Mouse (Mus musculus) heart, postnatal 0 days (tissue): Measurements from ENCODE around the gene Zfyve9.

Experiments used
- CTCF ChIP-seq: IDR thresholded peaks from 2 replicates; pipeline ENCODE4 v1.5.1; 2016; ENCODE audit warnings: antibody characterized with exemption, control low read depth, low read depth
- EP300 ChIP-seq: IDR thresholded peaks from 2 replicates; pipeline ENCODE4 v1.6.1; 2016; ENCODE audit warnings: antibody characterized with exemption, low read depth

GRCm38 (mm10) chr4:108620536-108620935 is 160.1 kb downstream of the Zfyve9 start:
- TF ChIP-seq CTCF, result no peak
- no peak for TF ChIP-seq EP300
